Mouse (Mus musculus): ENCODE data around the gene Mthfs. TPM values are rescaled to one million over a fixed set of nuclear protein-coding genes. Genes with fewer than 3 reads are reported as not detected.

Gene Mthfs
- polyA plus RNA-seq, 1 experiment from 2014 or later = 14.9 TPM

- no peak for ATAC-seq (replicated peaks; ENCODE audit: insufficient number of reproducible peaks, insufficient read depth, low FRiP score, low read depth)
- H3K27ac ChIP-seq = no peak overlapping the region
- H3K4me3 ChIP-seq = no peak overlapping the region
- no peaks in the 10 kb centered on the region for H3K27me3 ChIP-seq
- no peaks in the 10 kb centered on the region for H3K9me3 ChIP-seq (replicated peaks)
- 79% methylated on average over 2 of the region's 2 CpGs for WGBS
- no peak overlapping the region for H3K9ac ChIP-seq
- no peak overlapping the region for H3K4me2 ChIP-seq
- H3K36me3 ChIP-seq = no peaks in the 10 kb centered on the region
- no peaks in the 10 kb centered on the region for H3K4me1 ChIP-seq (replicated peaks)
Observed at GRCm38 (mm10) chr9:89305637-89306036, 95.2 kb downstream of the Mthfs start.

- no peak overlapping the region for H3K4me2 ChIP-seq
- H3K9me3 ChIP-seq (replicated peaks) = no peaks in the 10 kb centered on the region
- no peak overlapping the region for H3K27ac ChIP-seq
- no peaks in the 10 kb centered on the region for H3K4me1 ChIP-seq (replicated peaks)
- 71% methylated on average over 7 of the region's 7 CpGs for WGBS
- H3K27me3 ChIP-seq = no peaks in the 10 kb centered on the region
- no peak overlapping the region for H3K9ac ChIP-seq
- ATAC-seq (replicated peaks; ENCODE audit: insufficient number of reproducible peaks, insufficient read depth, low FRiP score, low read depth) = no peak
- no peaks in the 10 kb centered on the region for H3K36me3 ChIP-seq
- H3K4me3 ChIP-seq = no peak overlapping the region
Observed at GRCm38 (mm10) chr9:89308357-89309194, 98.1 kb downstream of the Mthfs start.

GRCm38 (mm10) chr9:89309195-89309535, 98.7 kb downstream of the Mthfs start:
- H3K36me3 ChIP-seq = no peaks in the 10 kb centered on the region
- H3K4me2 ChIP-seq = no peak overlapping the region
- no peaks in the 10 kb centered on the region for H3K27me3 ChIP-seq
- no peak overlapping the region for H3K27ac ChIP-seq
- ATAC-seq (replicated peaks; ENCODE audit: insufficient number of reproducible peaks, insufficient read depth, low FRiP score, low read depth) = no peak
- H3K4me3 ChIP-seq = no peak overlapping the region
- no peak overlapping the region for H3K9ac ChIP-seq
- no peaks in the 10 kb centered on the region for H3K4me1 ChIP-seq (replicated peaks)
- 61% methylated on average over 2 of the region's 2 CpGs for WGBS
- H3K9me3 ChIP-seq (replicated peaks) = no peaks in the 10 kb centered on the region

GRCm38 (mm10) chr9:89311649-89312048, 101.2 kb downstream of the Mthfs start:
- H3K27me3 ChIP-seq = no peaks in the 10 kb centered on the region
- H3K9me3 ChIP-seq (replicated peaks) = no peaks in the 10 kb centered on the region
- no peak overlapping the region for H3K9ac ChIP-seq
- no peaks in the 10 kb centered on the region for H3K4me1 ChIP-seq (replicated peaks)
- WGBS = 70% methylated on average over 2 of the region's 2 CpGs
- H3K27ac ChIP-seq = no peak overlapping the region
- no peak overlapping the region for H3K4me2 ChIP-seq
- no peak for ATAC-seq (replicated peaks; ENCODE audit: insufficient number of reproducible peaks, insufficient read depth, low FRiP score, low read depth)
- no peaks in the 10 kb centered on the region for H3K36me3 ChIP-seq
- H3K4me3 ChIP-seq = no peak overlapping the region

- Histone ChIP-seq H3K27ac (no peak overlapping the region), H3K4me1 (replicated peaks) (no peaks in the 10 kb centered on the region), H3K4me3 (no peak overlapping the region), H3K4me2 (no peak overlapping the region), H3K36me3 (no peaks in the 10 kb centered on the region), H3K9ac (no peak overlapping the region), H3K27me3 (no peaks in the 10 kb centered on the region), H3K9me3 (replicated peaks) (no peaks in the 10 kb centered on the region)
- ATAC-seq (replicated peaks; ENCODE audit: insufficient number of reproducible peaks, insufficient read depth, low FRiP score, low read depth) = no peak
- WGBS = 69% methylated on average over 1 of the region's 1 CpGs
Observed at GRCm38 (mm10) chr9:89373731-89374130, 163.3 kb downstream of the Mthfs start.

- H3K4me1 ChIP-seq (replicated peaks) = no peaks in the 10 kb centered on the region
- 76% methylated on average over 4 of the region's 4 CpGs for WGBS
- H3K4me3 ChIP-seq = no peak overlapping the region
- no peaks in the 10 kb centered on the region for H3K27me3 ChIP-seq
- H3K9me3 ChIP-seq (replicated peaks) = no peaks in the 10 kb centered on the region
- no peak overlapping the region for H3K4me2 ChIP-seq
- ATAC-seq (replicated peaks; ENCODE audit: insufficient number of reproducible peaks, insufficient read depth, low FRiP score, low read depth) = no peak
- H3K27ac ChIP-seq = no peak overlapping the region
- H3K9ac ChIP-seq = no peak overlapping the region
- H3K36me3 ChIP-seq = no peaks in the 10 kb centered on the region
Observed at GRCm38 (mm10) chr9:89374650-89375049, 164.2 kb downstream of the Mthfs start.

- ATAC-seq (replicated peaks; ENCODE audit: insufficient number of reproducible peaks, insufficient read depth, low FRiP score, low read depth) = no peak
- Histone ChIP-seq H3K9ac (no peak overlapping the region), H3K9me3 (replicated peaks) (no peaks in the 10 kb centered on the region), H3K4me1 (replicated peaks) (no peaks in the 10 kb centered on the region), H3K4me3 (no peak overlapping the region), H3K27ac (no peak overlapping the region), H3K4me2 (no peak overlapping the region), H3K36me3 (no peaks in the 10 kb centered on the region), H3K27me3 (no peaks in the 10 kb centered on the region)
- 81% methylated on average over 1 of the region's 1 CpGs for WGBS
Observed at GRCm38 (mm10) chr9:89403031-89403430, 192.6 kb downstream of the Mthfs start.

Other genes with a start within 250 kb of the Mthfs start
- not detected in 2 replicates for gene Trim43b, start 117.8 kb upstream of the Mthfs start, polyA plus RNA-seq (2015; fragmentation: Nextera tagmentation; extraction: Ambion mirVana)
- gene Bcl2a1b, start 11.5 kb upstream of the Mthfs start, polyA plus RNA-seq (2015; fragmentation: Nextera tagmentation; extraction: Ambion mirVana) = 3.7 TPM in 2 replicates
- 0.58 TPM in 1 of 2 replicates, not detected in the other for gene Gm29094, start 11.3 kb upstream of the Mthfs start, polyA plus RNA-seq (2015; fragmentation: Nextera tagmentation; extraction: Ambion mirVana)